Mouse (Mus musculus) heart, adult 2 months (tissue): ENCODE results near the gene Prcd.
A peak's percentile ranks its signal among the peaks of the same experiment; 100 is the strongest.

Experiments
- CTCF ChIP-seq: fragments of 200-600 bp; IDR thresholded peaks from 2 replicates; pipeline ENCODE4 v1.8.1; 2022; ENCODE audit warnings: antibody characterized with exemption, mild to moderate bottlenecking, moderate library complexity
- EP300 ChIP-seq: fragments of 200-500 bp; IDR thresholded peaks from 2 replicates; pipeline ENCODE4 v1.6.1; 2011; ENCODE audit warnings: low read depth, low read length, control low read depth; ENCODE audit not compliant: insufficient read depth
- POLR2A ChIP-seq: fragments of 200-500 bp; IDR thresholded peaks from 2 replicates; pipeline ENCODE4 v1.6.1; 2011; ENCODE audit warnings: mild to moderate bottlenecking, low read depth, low read length, control low read depth; ENCODE audit not compliant: insufficient read depth

GRCm38 (mm10) chr11:116657311-116658223 is 4.2 kb downstream of the Prcd start:
- TF ChIP-seq EP300, result 0 out of 2 replicates have a peak, but pooled peaks have one; percentile 1
- TF ChIP-seq POLR2A, result peak; percentile 99
- peak; percentile 56 for TF ChIP-seq CTCF
